Mouse (Mus musculus) right cerebral cortex, postnatal 36 days (tissue): ENCODE data around the gene Elovl2.
"Not testable (repeated sequence)": the region's sequence is repeated elsewhere in the genome, so short reads cannot be mapped to it uniquely, and the experiment has no call there.

Experiments
- DNase-seq, 2 experiments: peaks; one replicate each; pipeline ENCODE4 v3.0.0; 2022; ENCODE audit warnings: low spot score in 2 of 2, mixed read lengths in 1 of 2

Elovl2 gene

GRCm38 (mm10) chr13:41220304-41220834 lies at the start of gene Elovl2:
Gene Elovl2 (minus strand): TSS chr13:41220405.
- peak; percentile 28 to 29 for DNase-seq

- DNase-seq: peak; percentile 48 to 65
Measured at GRCm38 (mm10) chr13:41267827-41268408, 47.7 kb upstream of the Elovl2 start.

GRCm38 (mm10) chr13:41263304-41264006 lies 43.2 kb upstream of the Elovl2 start:
- DNase-seq: no peak

- not testable (repeated sequence) for DNase-seq
Measured at GRCm38 (mm10) chr13:41261617-41262016, 41.4 kb upstream of the Elovl2 start.

GRCm38 (mm10) chr13:41257851-41258250 lies 37.6 kb upstream of the Elovl2 start:
- no peak for DNase-seq

- no peak for DNase-seq
Measured at GRCm38 (mm10) chr13:41256962-41257361, 36.8 kb upstream of the Elovl2 start.

- DNase-seq: no peak
Measured at GRCm38 (mm10) chr13:41256126-41256525, 35.9 kb upstream of the Elovl2 start.

- DNase-seq: no peak
Measured at GRCm38 (mm10) chr13:41252736-41253135, 32.5 kb upstream of the Elovl2 start.

GRCm38 (mm10) chr13:41252141-41252540 lies 31.9 kb upstream of the Elovl2 start:
- no peak for DNase-seq

- DNase-seq: no peak
Measured at GRCm38 (mm10) chr13:41251667-41252066, 31.5 kb upstream of the Elovl2 start.

- not testable (repeated sequence) for DNase-seq
Measured at GRCm38 (mm10) chr13:41251232-41251631, 31.0 kb upstream of the Elovl2 start.

GRCm38 (mm10) chr13:41250318-41250981 lies 30.2 kb upstream of the Elovl2 start:
- peak in 1 of 2 experiments; percentile 29 for DNase-seq

- peak; percentile 96 to 98 for DNase-seq
Measured at GRCm38 (mm10) chr13:41249538-41250317, 29.5 kb upstream of the Elovl2 start, which contains the start of gene Smim13. Gene Smim13 (plus strand): TSS chr13:41249844.

GRCm38 (mm10) chr13:41248751-41249520 lies 28.7 kb upstream of the Elovl2 start:
- DNase-seq: peak in 1 of 2 experiments; percentile 24

GRCm38 (mm10) chr13:41244306-41244830 lies 24.2 kb upstream of the Elovl2 start:
- no peak for DNase-seq

GRCm38 (mm10) chr13:41241557-41241956 lies 21.4 kb upstream of the Elovl2 start:
- no peak for DNase-seq

- no peak for DNase-seq
Measured at GRCm38 (mm10) chr13:41238805-41239130, 18.6 kb upstream of the Elovl2 start.

- no peak for DNase-seq
Measured at GRCm38 (mm10) chr13:41238035-41238804, 18.0 kb upstream of the Elovl2 start.

GRCm38 (mm10) chr13:41235845-41236741 lies 15.9 kb upstream of the Elovl2 start:
- DNase-seq: no peak
